Mouse (Mus musculus): ENCODE results near the gene Fbln2.

- TF ChIP-seq CTCF (IDR thresholded peaks at IDR 0.05; ENCODE audit: control insufficient read depth, insufficient read depth, insufficient replicate concordance, low read depth, low read length) (no peak), POLR2A (IDR thresholded peaks at IDR 0.05; ENCODE audit: control insufficient read depth, low read depth, low read length) (no peak)
These were observed 19.3 kb downstream of the Fbln2 start for GRCm38 (mm10) chr6:91231523-91231922.
